Mouse (Mus musculus): ENCODE measurements at regions not wholly inside any gene's neighbourhood (a gene's known extent, or its start where the extent isn't known, plus 50 kb on each side); places are given as distances from the start of the nearest gene placed in this dataset.

GRCm38 (mm10) chr4:53915326-53915725, 89.5 kb downstream of the Tmem38b start:
- DNase-seq (ENCODE audit: low spot score in 2 of 2) = peak; percentile 70 to 74

- DNase-seq (ENCODE audit: low spot score in 2 of 2) = peak; percentile 31 to 40
These were observed 93.3 kb downstream of the Tmem38b start for GRCm38 (mm10) chr4:53919188-53919587.

GRCm38 (mm10) chr4:53920587-53920986, 94.7 kb downstream of the Tmem38b start:
- peak; percentile 43 to 48 for DNase-seq (ENCODE audit: low spot score in 2 of 2)

GRCm38 (mm10) chr4:53931068-53931467, 105.2 kb downstream of the Tmem38b start:
- no peak for DNase-seq (ENCODE audit: low spot score in 2 of 2)

- no peak for DNase-seq (ENCODE audit: low spot score in 2 of 2)
These were observed 105.7 kb downstream of the Tmem38b start for GRCm38 (mm10) chr4:53931499-53931898.

GRCm38 (mm10) chr4:53935306-53935705, 109.5 kb downstream of the Tmem38b start:
- DNase-seq (ENCODE audit: low spot score in 2 of 2) = no peak

GRCm38 (mm10) chr4:53948736-53949135, 122.9 kb downstream of the Tmem38b start:
- no peak for DNase-seq (ENCODE audit: low spot score in 2 of 2)

GRCm38 (mm10) chr4:53949164-53949563, 123.3 kb downstream of the Tmem38b start:
- no peak for DNase-seq (ENCODE audit: low spot score in 2 of 2)

- DNase-seq (ENCODE audit: low spot score in 2 of 2) = no peak
These were observed 124.7 kb downstream of the Tmem38b start for GRCm38 (mm10) chr4:53950496-53950895.

- no peak for DNase-seq (ENCODE audit: low spot score in 2 of 2)
These were observed 125.3 kb downstream of the Tmem38b start for GRCm38 (mm10) chr4:53951003-53951733.

GRCm38 (mm10) chr4:53951734-53952109, 125.9 kb downstream of the Tmem38b start:
- DNase-seq (ENCODE audit: low spot score in 2 of 2) = no peak

GRCm38 (mm10) chr4:53952288-53952687, 126.4 kb downstream of the Tmem38b start:
- no peak for DNase-seq (ENCODE audit: low spot score in 2 of 2)

- no peak for DNase-seq (ENCODE audit: low spot score in 2 of 2)
These were observed 136.6 kb downstream of the Tmem38b start for GRCm38 (mm10) chr4:53962458-53962857.

- no peak for DNase-seq (ENCODE audit: low spot score in 2 of 2)
These were observed 144.6 kb downstream of the Tmem38b start for GRCm38 (mm10) chr4:53970461-53970860.

- no peak for DNase-seq (ENCODE audit: low spot score in 2 of 2)
These were observed 145.1 kb downstream of the Tmem38b start for GRCm38 (mm10) chr4:53970960-53971359.

GRCm38 (mm10) chr4:53976036-53976638, 150.3 kb downstream of the Tmem38b start:
- no peak for DNase-seq (ENCODE audit: low spot score in 2 of 2)

- no peak for DNase-seq (ENCODE audit: low spot score in 2 of 2)
These were observed 160.9 kb downstream of the Tmem38b start for GRCm38 (mm10) chr4:53986519-53987301.

- DNase-seq (ENCODE audit: low spot score in 2 of 2) = no peak
These were observed 161.7 kb downstream of the Tmem38b start for GRCm38 (mm10) chr4:53987536-53987935.

- no peak for DNase-seq (ENCODE audit: low spot score in 2 of 2)
These were observed 195.4 kb downstream of the Tmem38b start for GRCm38 (mm10) chr4:54021069-54021829.

- no peak for DNase-seq (ENCODE audit: low spot score in 2 of 2)
These were observed 196.1 kb downstream of the Tmem38b start for GRCm38 (mm10) chr4:54021861-54022385.

GRCm38 (mm10) chr4:54026919-54027318, 201.1 kb downstream of the Tmem38b start:
- no peak for DNase-seq (ENCODE audit: low spot score in 2 of 2)
